Comparison of ENCODE assay signal across 18 mouse cellular contexts in genomic region chr14:122401886-122402285, GRCm38 (mm10). TPM values are rescaled to one million over a fixed set of nuclear protein-coding genes. Genes with fewer than 3 reads are reported as not detected.
"Had no signal": no experiment of that assay in that cellular context is flagged by ENCODE, and none has a peak within 500 bp of the region (broad histone marks: within the 10 kb centered on the region; RNA-seq: fewer than 3 reads in every experiment).

No protein-coding gene starts in this region.

- H3K9ac ChIP-seq: kidney, embryonic 15.5 days; limb, embryonic 13.5 days; liver, embryonic 14.5 days; midbrain, embryonic 12.5 days had no signal

- H3K36me3 ChIP-seq: kidney, embryonic 15.5 days; limb, embryonic 13.5 days; midbrain, embryonic 12.5 days had no signal

- H3K27ac ChIP-seq: kidney, embryonic 15.5 days; limb, embryonic 13.5 days; liver, embryonic 14.5 days had no signal

- ATAC-seq: lung, postnatal 0 days had no signal

- H3K4me2 ChIP-seq: kidney, embryonic 15.5 days; limb, embryonic 13.5 days had no signal

- H3K4me3 ChIP-seq: kidney, embryonic 15.5 days; limb, embryonic 13.5 days; midbrain, embryonic 12.5 days had no signal

- H3K9me3 ChIP-seq: kidney, embryonic 15.5 days; limb, embryonic 13.5 days; midbrain, embryonic 12.5 days had no signal

- DNase-seq: kidney, postnatal 14 days; left cerebral cortex, postnatal 4 days; lung, adult 2 months; lung, postnatal 36 days; right cerebral cortex, postnatal 4 days; spleen, adult 18-20 months; thymus, adult 18-20 months; thymus, postnatal 14 days had no signal

RNA-seq across cellular contexts. Expression of gene Gm5089, which starts 49.0 kb away (rescaled TPM):
- total RNA-seq: liver, adult 2 months; megakaryocyte progenitor cell, adult 5-6 weeks had no signal
- polyA plus RNA-seq: large intestine, adult 2 months; liver, adult 2 months; liver, embryonic 14.5 days; lung, adult 2 months; lung, postnatal 0 days; midbrain, postnatal 0 days; stomach, embryonic 14.5 days had no signal
